Mouse (Mus musculus): ENCODE data around the gene Cfap61.
"Not testable (repeated sequence)": the region's sequence is repeated elsewhere in the genome, so short reads cannot be mapped to it uniquely, and the experiment has no call there.

The Cfap61 gene

DNA sequence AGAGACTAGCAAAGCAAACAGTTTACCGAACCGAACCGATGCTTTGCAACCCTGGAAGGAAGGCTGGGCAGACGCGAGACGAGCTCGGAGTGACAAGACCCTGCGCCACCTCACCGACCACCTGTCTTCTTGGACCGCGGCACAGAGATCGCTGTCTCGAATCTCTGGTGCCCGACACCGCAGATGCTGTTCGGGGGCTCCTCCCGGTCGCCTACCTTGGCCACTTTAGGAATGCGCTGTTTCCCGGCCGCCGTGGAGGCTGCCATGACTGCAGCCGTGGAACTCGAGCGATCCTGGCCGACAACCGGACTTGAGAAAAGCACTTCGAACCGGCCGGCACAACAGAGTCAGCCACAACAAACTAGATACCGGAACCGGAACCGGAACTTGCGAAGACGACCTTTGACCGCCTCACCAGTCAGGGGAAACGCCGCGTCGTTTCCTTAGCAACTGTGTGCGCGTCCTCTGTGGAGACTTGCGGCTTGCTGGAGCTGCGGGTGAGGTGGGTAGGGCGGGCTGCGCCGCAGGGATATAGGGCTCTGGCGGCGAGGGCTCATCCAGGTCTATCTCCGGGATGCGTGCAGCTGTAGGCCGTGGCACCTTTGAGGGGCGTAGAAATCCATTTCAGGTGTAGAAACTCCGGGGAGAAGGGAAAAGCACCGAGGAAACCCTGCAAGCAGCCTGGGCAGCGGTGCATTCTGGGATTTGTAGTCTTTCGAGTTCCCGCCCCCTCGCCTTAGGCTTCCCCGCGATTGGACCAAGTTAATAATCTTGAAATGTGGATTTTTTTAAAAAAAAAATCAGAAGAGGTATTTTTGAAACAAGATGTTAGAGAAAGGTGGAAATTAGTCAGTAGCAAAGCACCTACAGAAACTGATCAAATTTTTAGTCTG is at the start of gene Cfap61, which contains the start of gene Crnkl1:
Cfap61 (plus strand) TSS at position 446 of the 893 bp plus-strand sequence.
Crnkl1 (minus strand) TSS at position 676 of the 893 bp plus-strand sequence.
- DNase-seq (ENCODE audit: low spot score), result peak; percentile 87

DNA sequence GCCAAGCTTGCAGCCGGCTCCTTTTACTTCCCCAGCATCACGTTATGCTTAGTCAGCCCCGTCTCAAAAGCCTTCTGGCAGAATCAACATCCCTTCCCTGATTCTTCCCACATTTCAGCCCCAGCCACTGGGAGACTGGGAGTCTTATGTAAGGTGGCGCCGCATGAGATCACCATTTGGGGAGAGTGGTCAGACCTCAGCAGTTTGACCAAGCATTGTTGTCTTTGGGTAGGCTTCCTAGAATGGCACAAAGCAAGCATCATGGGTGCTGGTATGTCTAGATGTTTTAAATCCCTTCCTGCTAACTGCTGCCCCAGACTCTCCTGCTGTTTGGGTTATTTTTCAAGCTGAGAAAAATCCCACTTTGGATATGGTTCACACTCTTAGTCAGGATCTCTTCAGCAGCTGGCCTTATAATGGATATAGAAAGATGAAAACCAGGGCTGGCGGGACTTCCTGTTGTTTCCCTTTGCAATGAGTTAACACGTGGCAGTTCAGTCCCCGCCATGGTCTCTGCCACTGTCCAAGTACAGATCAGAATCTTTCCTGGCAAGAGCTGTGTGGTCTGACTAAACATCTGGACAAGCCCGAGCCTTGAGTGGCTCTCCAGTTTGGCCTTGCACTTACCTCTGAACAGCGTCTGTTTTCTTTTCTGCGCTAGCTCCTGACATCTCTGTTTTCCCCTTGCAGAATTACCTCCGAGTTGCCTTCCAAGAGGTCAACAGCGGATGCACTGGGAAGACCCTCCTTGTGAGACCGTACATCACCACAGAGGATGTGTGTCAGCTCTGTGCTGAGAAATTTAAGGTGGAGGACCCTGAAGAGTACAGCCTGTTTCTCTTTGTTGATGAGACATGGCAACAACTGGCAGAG is 49.4 kb upstream of the Cfap61 start:
- DNase-seq (ENCODE audit: low spot score), result no peak

DNA sequence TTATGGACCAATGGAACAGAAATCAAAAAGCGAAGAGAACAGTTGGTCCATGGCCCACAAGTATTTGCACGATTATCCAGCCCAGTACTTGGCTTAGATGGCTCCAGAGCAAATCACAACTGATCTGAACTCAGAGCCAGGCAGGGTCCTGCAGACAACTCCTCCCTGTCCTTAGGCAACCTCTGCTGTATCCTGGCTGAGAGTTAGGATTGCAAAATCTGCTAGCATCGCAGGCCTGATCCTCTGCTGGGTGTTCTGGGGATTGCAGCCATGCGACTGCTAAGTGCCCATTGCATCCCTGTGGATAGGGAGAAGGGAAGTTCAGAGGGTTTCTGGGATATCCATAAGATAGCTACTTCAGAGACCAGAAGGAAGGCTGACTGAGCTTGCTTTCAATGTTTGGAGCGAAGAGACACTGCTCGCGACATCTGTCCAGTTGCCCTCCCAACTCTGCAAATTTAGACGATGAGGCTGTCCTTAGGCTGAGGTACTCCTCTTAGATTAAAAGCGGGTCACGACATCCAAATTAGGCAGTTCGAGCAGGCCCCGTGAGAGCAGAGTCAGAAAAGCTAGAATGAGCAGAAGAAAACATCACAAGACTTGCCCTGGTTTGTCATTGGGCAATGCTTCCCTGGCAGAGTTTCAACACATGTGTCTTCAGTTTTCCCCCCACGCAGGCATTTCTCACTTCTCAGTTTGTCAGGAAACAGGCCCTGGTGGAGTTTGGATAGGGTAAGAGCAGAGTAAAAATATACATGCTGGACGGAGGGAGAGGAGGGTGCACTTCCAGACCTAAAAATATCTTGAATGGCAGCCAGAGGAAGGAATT is 46.4 kb upstream of the Cfap61 start:
- DNase-seq (ENCODE audit: low spot score), result no peak

DNA sequence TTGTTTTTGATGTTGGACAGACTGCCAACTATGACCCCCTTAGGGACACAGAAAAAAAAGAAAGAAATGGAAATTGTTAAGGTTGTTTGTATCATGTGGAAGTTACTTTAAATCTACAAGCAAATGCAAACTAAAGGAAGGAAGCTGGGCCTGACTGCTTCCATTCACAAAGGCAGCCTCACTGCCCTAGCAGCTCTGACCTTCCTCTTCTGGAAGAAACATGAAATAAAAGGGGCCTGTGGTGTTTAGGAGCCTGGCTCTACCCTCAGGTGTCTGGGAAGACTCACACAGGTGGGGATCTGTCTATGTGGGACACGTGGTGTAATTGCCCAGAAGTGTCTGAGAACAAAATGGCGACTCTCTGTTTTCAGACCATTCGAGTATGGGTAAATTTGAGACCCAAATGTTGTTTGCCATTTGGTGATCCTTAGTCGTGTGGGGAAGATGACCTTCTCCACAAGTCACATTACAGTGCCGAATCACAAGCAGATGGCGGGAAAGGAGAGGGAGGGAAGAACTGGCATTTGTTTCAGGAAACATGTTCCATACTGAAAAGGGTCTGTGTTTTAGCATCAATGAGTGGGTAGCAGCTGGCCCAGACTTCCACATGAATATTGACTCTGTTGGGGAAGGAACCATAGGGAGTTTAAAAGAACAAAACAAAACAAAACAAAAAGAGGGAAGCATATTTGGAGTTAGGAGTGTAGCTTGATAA is 45.7 kb upstream of the Cfap61 start:
- no peak for DNase-seq (ENCODE audit: low spot score)

DNA sequence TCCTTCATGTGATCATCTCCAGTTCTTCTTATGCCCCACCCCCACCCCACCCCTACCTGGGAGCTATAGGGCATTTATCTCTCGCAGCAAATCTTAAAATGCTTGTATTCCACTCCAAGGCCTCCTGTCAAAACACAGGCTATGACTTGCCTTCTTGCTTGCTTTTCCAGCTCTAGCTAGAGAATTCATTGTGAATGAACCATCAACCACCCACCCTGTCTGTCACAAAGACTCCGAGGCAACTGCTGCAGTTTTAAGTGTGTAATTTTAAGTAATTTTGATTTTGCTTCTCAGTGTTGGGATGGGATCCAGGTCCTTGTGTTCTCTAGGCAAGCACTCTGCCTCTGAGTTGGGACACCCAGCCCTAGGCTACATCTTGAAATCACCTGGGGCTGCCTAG is 44.0 kb upstream of the Cfap61 start:
- DNase-seq (ENCODE audit: low spot score), result no peak

DNA sequence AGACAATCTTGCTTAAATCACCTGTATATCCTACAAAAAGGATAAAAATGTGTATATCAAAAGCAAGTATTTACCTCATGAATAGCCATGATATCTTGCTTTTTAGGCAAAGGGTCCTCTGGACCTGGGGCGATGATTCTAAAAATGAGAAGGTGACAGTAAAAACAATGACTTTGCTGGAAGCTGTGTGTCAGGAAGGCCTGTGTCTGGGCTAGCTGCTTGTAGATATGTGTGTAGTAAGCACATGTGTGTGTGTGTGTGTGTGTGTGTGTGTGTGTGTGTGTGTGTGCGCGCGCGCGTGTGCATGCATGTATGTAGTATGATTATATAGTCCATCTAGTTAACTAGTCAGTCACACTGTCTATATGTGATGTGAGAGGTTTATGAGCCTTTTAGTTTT is 40.8 kb upstream of the Cfap61 start:
- no peak for DNase-seq (ENCODE audit: low spot score)

DNA sequence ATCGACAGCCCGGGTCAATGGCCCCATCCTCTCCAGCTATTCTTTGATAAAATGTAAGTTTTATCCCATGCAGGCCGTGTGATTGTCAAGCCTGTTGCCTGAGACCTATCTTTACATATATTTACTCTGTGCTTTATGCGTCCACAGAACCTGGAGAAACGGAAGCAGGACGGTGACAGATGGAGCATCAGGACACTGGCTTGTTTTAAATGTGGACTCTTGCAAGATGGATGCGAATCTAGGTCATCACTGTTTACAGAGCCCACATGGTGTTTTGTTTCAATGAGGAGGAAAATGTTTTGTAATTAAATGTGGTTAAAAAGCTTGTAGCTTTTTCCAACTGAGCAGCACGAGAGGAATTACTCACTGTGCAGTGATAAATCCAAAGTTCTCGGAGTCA is 36.5 kb upstream of the Cfap61 start:
- DNase-seq (ENCODE audit: low spot score), result no peak

DNA sequence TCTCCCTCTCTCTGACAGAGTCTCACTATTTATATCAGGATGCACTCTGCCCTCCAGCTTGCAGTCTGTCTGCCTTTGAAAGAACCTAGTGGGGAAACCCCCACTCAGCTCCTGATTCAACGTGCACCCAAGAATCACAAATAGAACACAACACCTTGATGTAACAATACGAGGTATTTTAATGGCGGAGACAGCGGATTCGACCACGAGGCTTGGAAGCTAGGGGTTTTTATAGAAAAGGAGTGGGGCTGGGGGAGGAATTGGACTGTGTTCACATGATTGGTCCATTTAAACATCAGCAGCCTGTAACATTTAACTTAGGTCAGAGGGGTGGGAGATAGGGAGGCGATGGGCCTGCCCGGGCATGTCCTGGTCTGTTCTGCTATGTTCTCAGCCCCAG is 34.3 kb upstream of the Cfap61 start:
- DNase-seq (ENCODE audit: low spot score), result not testable (repeated sequence)

DNA sequence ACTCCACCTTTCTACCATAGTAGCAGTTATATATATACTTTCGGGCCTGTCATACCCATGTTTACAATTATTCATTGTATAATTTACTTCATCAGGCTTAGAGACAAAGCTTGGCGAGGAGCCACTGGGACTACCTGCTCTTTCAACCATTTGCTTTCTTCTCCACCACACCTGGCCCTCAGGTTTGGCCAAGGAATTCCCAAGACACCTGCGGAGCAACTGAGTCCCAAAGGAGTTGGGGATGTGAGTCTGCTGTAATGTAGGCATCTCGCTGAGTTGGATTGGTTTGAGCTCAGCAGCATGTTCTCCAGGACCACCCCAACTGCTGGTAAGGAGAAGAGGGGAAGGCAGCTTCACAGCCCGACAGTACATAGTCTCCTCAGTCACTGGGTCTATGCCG is 32.7 kb upstream of the Cfap61 start, which contains the start of gene Naa20:
Naa20 (plus strand) TSS at position 239 of the 400 bp plus-strand sequence.
- DNase-seq (ENCODE audit: low spot score), result no peak

DNA sequence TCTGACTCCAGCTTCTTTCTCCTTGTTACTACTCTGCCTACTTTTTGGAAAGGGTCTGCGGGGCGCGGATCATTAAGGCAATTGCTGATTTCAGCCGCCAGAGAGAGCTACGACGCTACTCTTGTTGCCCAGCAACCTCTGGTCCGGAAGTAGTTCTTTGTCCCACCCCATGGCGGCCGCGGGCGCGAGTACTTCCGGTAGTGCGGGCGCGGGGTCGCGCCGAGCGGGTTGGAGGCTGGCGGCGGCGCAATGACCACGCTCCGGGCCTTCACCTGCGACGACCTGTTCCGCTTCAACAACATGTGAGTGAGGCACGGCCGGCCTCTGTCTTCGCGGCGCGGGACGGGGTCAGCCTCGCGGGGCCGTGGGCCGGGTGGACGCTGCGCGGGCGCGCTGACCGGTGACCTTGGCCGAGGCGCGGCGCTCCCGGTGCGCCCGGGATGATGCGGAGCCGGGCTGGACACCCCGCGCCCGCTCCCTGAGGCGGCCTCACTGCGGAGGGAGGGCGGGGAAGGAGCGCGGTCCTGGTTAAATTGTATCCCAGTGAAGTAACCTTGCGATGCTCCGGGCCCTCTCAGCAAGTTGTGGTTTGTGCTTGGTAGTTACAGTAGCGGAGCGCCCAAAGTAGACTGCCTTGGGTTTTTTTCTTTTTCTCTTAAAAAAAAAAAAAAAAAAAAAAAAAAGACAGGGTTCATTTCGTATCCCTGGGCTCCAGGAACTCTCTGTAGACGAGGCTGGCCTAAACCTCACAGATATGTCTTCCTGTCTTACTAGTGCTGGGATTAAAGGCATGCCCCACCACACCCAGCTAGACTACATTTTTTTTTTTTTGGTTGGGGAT is 31.3 kb upstream of the Cfap61 start:
- peak; percentile 68 for DNase-seq (ENCODE audit: low spot score)

DNA sequence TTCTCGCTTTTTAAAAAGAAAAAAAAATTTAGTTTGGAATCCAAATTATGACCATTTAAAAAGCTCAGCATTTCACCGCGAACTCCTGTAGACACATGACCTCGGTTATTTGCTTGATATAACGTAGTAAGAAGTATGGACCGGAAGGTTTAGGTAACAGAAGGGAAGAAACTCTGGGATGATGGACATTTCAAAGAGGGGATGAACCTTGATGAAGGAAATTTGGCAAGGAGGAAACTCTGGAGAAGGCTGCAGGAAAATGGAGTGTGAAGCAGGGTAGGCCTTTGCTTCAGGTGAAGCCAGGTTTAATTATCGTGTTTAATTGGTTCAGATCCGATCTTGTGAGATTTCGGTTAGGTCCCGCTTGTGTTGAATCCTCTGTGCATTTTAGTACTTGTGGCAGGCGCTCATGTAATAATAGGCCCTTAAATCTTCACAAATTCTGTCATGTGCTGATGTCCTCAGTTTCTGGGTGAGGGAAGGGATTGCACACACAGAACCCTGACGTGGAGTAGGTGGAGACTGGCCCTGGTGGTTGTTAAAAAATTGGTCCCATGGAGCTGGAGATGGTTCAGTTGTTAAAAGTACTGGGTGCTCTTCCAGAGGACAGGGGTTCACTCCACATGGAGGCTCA is 30.5 kb upstream of the Cfap61 start:
- no peak for DNase-seq (ENCODE audit: low spot score)

DNA sequence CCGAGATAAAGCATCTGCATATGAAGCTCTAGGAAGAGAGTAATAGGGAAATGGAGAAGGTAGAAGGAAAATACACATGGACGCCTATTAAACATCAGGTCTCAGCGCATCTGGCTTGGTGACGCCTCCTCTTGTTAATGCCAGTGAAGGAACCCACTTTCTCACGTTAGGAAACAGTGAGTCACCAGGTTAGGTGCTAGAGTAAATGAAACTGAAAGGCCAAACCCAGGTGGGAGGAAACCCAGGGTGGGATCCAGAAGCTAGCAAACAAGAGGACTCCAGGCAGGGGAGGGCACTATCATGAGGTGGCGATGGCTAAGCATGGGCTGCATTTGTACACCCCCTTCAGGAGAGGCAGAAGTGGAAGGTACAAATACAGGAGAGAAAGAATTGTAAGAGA is 29.4 kb upstream of the Cfap61 start:
- DNase-seq (ENCODE audit: low spot score), result no peak

DNA sequence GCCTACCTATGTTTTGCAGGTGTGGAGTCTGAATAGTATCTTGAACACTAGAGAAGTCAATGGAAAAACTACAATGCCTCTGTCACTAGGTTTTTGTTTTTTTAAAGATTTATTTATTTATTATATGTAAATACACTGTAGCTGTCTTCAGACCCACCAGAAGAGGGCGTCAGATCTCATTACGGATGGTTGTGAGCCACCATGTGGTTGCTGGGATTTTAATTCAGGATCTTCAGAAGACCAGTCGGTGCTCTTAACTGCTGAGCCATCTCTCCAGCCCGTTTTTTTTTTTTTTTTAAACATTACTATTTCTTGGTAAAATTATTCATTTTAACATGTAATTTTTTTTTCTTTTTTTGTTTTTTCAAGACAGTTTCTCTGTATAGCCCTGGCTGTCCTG is 28.7 kb upstream of the Cfap61 start:
- DNase-seq (ENCODE audit: low spot score), result not testable (repeated sequence)

DNA sequence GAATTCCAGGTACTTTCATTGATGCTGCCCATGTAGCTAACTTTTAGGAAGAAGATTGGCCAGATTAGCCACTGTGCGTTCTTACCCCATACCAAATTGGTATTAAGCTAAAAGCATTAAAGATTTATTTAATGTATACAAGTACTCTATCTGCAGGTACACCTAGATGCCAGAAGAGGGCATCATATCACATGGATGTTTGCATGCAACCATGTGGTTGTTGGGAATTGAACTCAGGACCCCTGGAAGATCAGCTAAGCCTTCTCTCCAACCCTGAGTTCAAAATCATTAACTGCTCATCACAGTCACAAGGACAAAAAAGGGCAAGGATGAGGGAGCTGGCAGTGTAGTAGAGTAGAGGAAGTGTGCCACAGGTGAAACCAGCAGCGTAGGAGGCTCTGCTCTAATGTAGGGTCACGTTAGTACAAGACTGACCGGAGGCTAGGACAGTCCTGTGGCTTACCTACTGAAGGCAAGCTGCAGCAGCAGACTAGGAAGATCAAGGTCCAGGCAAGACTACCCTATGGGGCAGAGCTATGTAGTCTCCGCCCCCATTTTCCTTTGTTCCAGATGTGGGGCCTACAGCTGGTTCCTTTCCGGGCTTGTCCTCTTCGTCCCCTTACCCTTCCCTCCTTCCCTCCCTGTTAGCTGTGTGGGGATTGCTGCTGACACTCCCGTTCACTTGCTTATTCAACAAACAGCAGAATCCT is 13.5 kb upstream of the Cfap61 start:
- no peak for DNase-seq (ENCODE audit: low spot score)

DNA sequence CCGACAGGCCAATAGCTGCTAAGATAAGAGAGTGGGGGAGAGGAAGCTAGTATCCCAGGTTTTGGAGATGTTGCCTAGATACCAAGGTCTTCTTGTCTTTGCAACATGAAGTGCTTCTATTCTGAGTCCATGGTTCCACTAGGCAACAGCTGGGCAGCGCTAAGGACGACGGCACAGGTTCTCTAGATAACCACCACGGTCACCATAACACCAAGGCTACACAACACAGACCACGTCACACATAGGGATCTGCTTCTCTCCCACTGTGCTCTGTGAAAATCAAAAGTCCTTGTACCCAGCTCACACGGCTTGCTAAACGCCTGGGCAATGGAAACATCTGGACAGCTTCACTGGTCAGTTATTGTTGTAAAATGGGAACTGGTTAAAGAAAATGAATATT is 2.4 kb downstream of the Cfap61 start:
- no peak for DNase-seq (ENCODE audit: low spot score)

DNA sequence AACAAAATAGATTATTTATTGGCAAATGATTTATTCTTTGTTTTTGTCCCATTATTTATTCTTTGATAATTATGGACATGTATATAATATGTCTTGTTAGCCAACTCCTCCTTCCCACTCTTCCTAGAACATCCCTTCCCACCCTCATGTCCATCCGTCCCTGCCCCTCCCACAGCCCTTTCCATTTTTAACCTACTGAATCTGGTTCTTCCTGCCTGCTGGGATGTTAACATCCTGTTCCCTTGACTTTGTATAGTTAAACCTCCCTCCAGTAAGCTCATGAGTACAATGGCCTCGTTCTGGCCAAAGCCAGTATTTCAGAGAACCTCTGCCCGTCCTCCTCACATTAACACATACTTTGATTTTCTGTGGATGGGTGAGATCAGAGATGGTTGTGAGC is 6.8 kb downstream of the Cfap61 start:
- no peak for DNase-seq (ENCODE audit: low spot score)

DNA sequence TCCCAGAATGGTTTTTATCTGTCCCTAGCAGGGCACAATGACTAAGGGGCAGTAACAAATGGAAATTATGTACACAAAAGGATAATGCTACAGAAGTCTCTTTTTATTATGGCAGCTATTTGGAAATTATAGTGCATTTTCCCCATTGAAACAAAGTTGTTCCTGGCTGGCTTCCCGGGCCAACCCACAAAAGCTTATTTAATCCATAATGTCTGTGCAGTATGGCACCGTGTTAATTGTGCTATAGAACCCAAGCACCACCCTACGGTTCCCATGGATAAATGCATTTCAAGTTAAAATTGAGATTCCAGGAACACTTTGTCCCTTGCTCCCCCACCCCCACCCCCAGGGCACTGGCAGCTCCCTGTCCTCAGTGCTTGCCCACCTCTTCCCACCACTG is 9.7 kb downstream of the Cfap61 start:
- DNase-seq (ENCODE audit: low spot score), result no peak

DNA sequence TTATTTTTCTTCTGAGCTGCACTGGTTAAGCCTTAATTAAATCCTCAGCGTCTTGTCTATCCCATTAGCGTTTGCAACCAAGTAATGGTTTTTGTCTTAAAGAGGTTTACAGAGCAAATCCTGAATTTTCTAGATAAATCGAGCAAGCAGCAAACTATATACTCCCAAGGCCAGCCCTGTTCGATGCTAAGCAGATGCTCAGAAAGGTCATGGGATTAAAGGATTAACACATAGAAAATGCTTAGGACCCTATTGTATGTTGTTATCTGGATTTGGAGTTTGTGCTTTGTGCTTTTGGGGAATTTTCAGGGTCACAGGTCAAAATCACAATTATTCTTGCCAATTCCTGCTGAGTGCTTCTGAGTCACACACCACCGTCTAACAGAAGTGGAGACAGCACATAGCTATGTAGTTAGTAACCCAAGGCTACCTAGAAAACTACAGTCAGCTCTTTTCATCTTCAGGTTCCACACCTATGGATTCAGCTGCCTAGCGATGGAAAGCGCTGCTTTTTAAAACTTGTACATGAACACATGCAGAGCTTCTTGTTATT is 13.9 kb downstream of the Cfap61 start:
- DNase-seq (ENCODE audit: low spot score), result no peak

All from spleen, adult 12 weeks (tissue).